12 mouse cellular contexts compared by ENCODE assay signal in genomic region chr6:125308921-125309320, GRCm38 (mm10). TPM values are rescaled to one million over a fixed set of nuclear protein-coding genes. Genes with fewer than 3 reads are reported as not detected.
DNase-seq lines count a peak whose midpoint lies in the region; ATAC-seq and TF ChIP-seq lines count a peak whose summit lies in the region.
"Had no signal": no experiment of that assay in that cellular context is flagged by ENCODE, and none has a peak within 500 bp of the region (broad histone marks: within the 10 kb centered on the region; RNA-seq: fewer than 3 reads in every experiment).

No protein-coding gene starts in this region.

- H3K4me3 ChIP-seq in heart, embryonic 10.5 days = peak overlapping the region; percentile 32; the same call in 1 of the 2 replicates
- no peak overlapping the region for H3K4me3 ChIP-seq in neural tube, embryonic 15.5 days (replicated peaks)
- no peak overlapping the region for H3K4me3 ChIP-seq in hindbrain, embryonic 12.5 days
- no peak overlapping the region for H3K4me3 ChIP-seq in neural tube, embryonic 14.5 days (ENCODE audit: low read depth, low read length)
- H3K4me3 ChIP-seq in layer of hippocampus, adult 2 months = no peak overlapping the region
- H3K4me3 ChIP-seq: heart, adult 2 months had no signal

- peaks cover 52% of the 10 kb centered on the region for H3K36me3 ChIP-seq in heart, embryonic 10.5 days
- H3K36me3 ChIP-seq in neural tube, embryonic 15.5 days = no peaks in the 10 kb centered on the region
- H3K36me3 ChIP-seq in hindbrain, embryonic 12.5 days = peaks cover 10% of the 10 kb centered on the region; the same call in 1 of the 2 replicates
- no peaks in the 10 kb centered on the region for H3K36me3 ChIP-seq in neural tube, embryonic 14.5 days (ENCODE audit: control insufficient read depth, insufficient read depth, low read length)

- WGBS in heart, embryonic 10.5 days = 11% methylated on average over 13 of the region's 13 CpGs
- WGBS in neural tube, embryonic 15.5 days = 13% methylated on average over 13 of the region's 13 CpGs
- 7% methylated on average over 13 of the region's 13 CpGs for WGBS in hindbrain, embryonic 12.5 days
- WGBS in neural tube, embryonic 14.5 days = 14% methylated on average over 13 of the region's 13 CpGs

- peaks cover 36% of the 10 kb centered on the region for H3K4me1 ChIP-seq in heart, embryonic 10.5 days
- peaks cover 12% of the 10 kb centered on the region for H3K4me1 ChIP-seq in neural tube, embryonic 15.5 days
- peaks cover 17% of the 10 kb centered on the region for H3K4me1 ChIP-seq in hindbrain, embryonic 12.5 days
- peaks cover 5% of the 10 kb centered on the region; the same call in 1 of the 2 replicates for H3K4me1 ChIP-seq in neural tube, embryonic 14.5 days (ENCODE audit: control insufficient read depth, insufficient read depth, low read length)

- H3K9me3 ChIP-seq in heart, embryonic 10.5 days = no peaks in the 10 kb centered on the region
- H3K9me3 ChIP-seq in neural tube, embryonic 15.5 days (replicated peaks) = no peaks in the 10 kb centered on the region
- H3K9me3 ChIP-seq in hindbrain, embryonic 12.5 days (replicated peaks) = no peaks in the 10 kb centered on the region
- H3K9me3 ChIP-seq in neural tube, embryonic 14.5 days (ENCODE audit: control insufficient read depth, low read length) = no peaks in the 10 kb centered on the region

- no peak overlapping the region for H3K4me2 ChIP-seq in neural tube, embryonic 15.5 days
- peak overlapping the region; percentile 25; the same call in 1 of the 2 replicates for H3K4me2 ChIP-seq in hindbrain, embryonic 12.5 days (replicated peaks)
- no peak overlapping the region for H3K4me2 ChIP-seq in neural tube, embryonic 14.5 days (ENCODE audit: low read depth, low read length)

- TF ChIP-seq CTCF in layer of hippocampus, adult 2 months (conservative IDR thresholded peaks at IDR 0.05) = no peak

- no peaks in the 10 kb centered on the region for H3K27me3 ChIP-seq in heart, embryonic 10.5 days (ENCODE audit: insufficient read depth, poor library complexity, severe bottlenecking)
- H3K27me3 ChIP-seq in neural tube, embryonic 15.5 days (replicated peaks) = no peaks in the 10 kb centered on the region
- peaks cover under 1% of the 10 kb centered on the region; the same call in 1 of the 2 replicates for H3K27me3 ChIP-seq in hindbrain, embryonic 12.5 days
- H3K27me3 ChIP-seq in neural tube, embryonic 14.5 days (ENCODE audit: control insufficient read depth, insufficient read depth, low read length) = no peaks in the 10 kb centered on the region

- no peak for DNase-seq in heart, embryonic 10.5 days (ENCODE audit: low spot score)
- DNase-seq in heart, postnatal 10 days = no peak
- peak; percentile 34 for DNase-seq in neural tube, embryonic 10.5 days (ENCODE audit: extremely low spot score, low spot score)
- DNase-seq in left cerebral cortex, postnatal 25 days (ENCODE audit: low spot score in 2 of 2) = no peak
- DNase-seq in layer of hippocampus, adult 2 months (ENCODE audit: low spot score in 2 of 2) = no peak
- DNase-seq: cerebellum, adult 9-11 months; lung, postnatal 36 days; right cerebral cortex, postnatal 25 days had no signal

- intact Hi-C loops in heart, postnatal 10 days (cut with DNase I) = no loop called here
- intact Hi-C loops in left cerebral cortex, postnatal 25 days (cut with DNase I) = no loop called here

- H3K27ac ChIP-seq in heart, embryonic 10.5 days = peak overlapping the region; percentile 62; the same call in 1 of the 2 replicates
- H3K27ac ChIP-seq in neural tube, embryonic 15.5 days (replicated peaks) = no peak overlapping the region
- H3K27ac ChIP-seq in hindbrain, embryonic 12.5 days = no peak overlapping the region
- H3K27ac ChIP-seq in neural tube, embryonic 14.5 days (ENCODE audit: low read depth, low read length) = no peak overlapping the region
- H3K27ac ChIP-seq in layer of hippocampus, adult 2 months = no peak overlapping the region
- H3K27ac ChIP-seq: heart, adult 2 months had no signal

- no peak overlapping the region for H3K9ac ChIP-seq in neural tube, embryonic 15.5 days (replicated peaks)
- no peak overlapping the region for H3K9ac ChIP-seq in hindbrain, embryonic 12.5 days
- H3K9ac ChIP-seq in neural tube, embryonic 14.5 days (replicated peaks; ENCODE audit: low read depth, low read length) = no peak overlapping the region

- ATAC-seq in neural tube, embryonic 15.5 days (ENCODE audit: low FRiP score) = no peak
- ATAC-seq in hindbrain, embryonic 12.5 days (ENCODE audit: low FRiP score) = 0 out of 2 replicates have a peak, but pooled peaks have one; percentile 30
- peak; percentile 38; the same call in 1 of the 2 replicates for ATAC-seq in neural tube, embryonic 14.5 days (ENCODE audit: low read depth)

RNA-seq across cellular contexts. Expression of gene Ltbr, which starts 4.8 kb away (rescaled TPM):
- polyA plus RNA-seq in heart, embryonic 10.5 days (2016; fragmentation: Nextera tagmentation; extraction: Ambion mirVana) = 37.8 and 40.4 TPM in 2 replicates
- 10 to 100 TPM; 42.8 to 49.4 TPM for total RNA-seq in heart, postnatal 10 days (2021)
- polyA plus RNA-seq in neural tube, embryonic 15.5 days (2015; fragmentation: Nextera tagmentation; extraction: Ambion mirVana) = 19.5 and 28.1 TPM in 2 replicates
- polyA plus RNA-seq in hindbrain, embryonic 12.5 days (2016; fragmentation: Nextera tagmentation; extraction: Ambion mirVana) = 19.6 and 20.6 TPM in 2 replicates
- 11.0 and 14.8 TPM in 2 replicates for polyA plus RNA-seq in neural tube, embryonic 14.5 days (2014; fragmentation: Nextera tagmentation; extraction: Ambion mirVana)
- total RNA-seq in left cerebral cortex, postnatal 25 days (2021) = 1 to 10 TPM; 8.1 to 9.9 TPM
- 1 to 10 TPM; 6.6 to 9.8 TPM for total RNA-seq in layer of hippocampus, adult 2 months (2021)

RNA-seq across cellular contexts. Expression of gene Scnn1a, which starts 11.5 kb away (rescaled TPM):
- polyA plus RNA-seq in heart, embryonic 10.5 days (2016; fragmentation: Nextera tagmentation; extraction: Ambion mirVana) = 0.65 and 0.98 TPM in 2 replicates
- under 1 TPM; 0.97 to 0.98 TPM for total RNA-seq in heart, postnatal 10 days (2021)
- polyA plus RNA-seq in neural tube, embryonic 15.5 days (2015; fragmentation: Nextera tagmentation; extraction: Ambion mirVana) = 0.44 and 2.6 TPM in 2 replicates
- 0.48 and 0.49 TPM in 2 replicates for polyA plus RNA-seq in hindbrain, embryonic 12.5 days (2016; fragmentation: Nextera tagmentation; extraction: Ambion mirVana)
- polyA plus RNA-seq in neural tube, embryonic 14.5 days (2014; fragmentation: Nextera tagmentation; extraction: Ambion mirVana) = 0.67 and 0.77 TPM in 2 replicates
- total RNA-seq in left cerebral cortex, postnatal 25 days (2021) = 1 to 10 TPM; 2.4 to 2.6 TPM
- 1 to 10 TPM; 4.3 to 5.2 TPM for total RNA-seq in layer of hippocampus, adult 2 months (2021)

RNA-seq across cellular contexts. Expression of gene Tuba3a, which starts 23.1 kb away (rescaled TPM):
- polyA plus RNA-seq in heart, embryonic 10.5 days (2016; fragmentation: Nextera tagmentation; extraction: Ambion mirVana) = 0.09 TPM in 1 of 2 replicates, not detected in the other
- total RNA-seq in heart, postnatal 10 days (2021) = not detected
- not detected in 2 replicates for polyA plus RNA-seq in neural tube, embryonic 15.5 days (2015; fragmentation: Nextera tagmentation; extraction: Ambion mirVana)
- polyA plus RNA-seq in hindbrain, embryonic 12.5 days (2016; fragmentation: Nextera tagmentation; extraction: Ambion mirVana) = 0.16 TPM in 1 of 2 replicates, not detected in the other
- polyA plus RNA-seq in neural tube, embryonic 14.5 days (2014; fragmentation: Nextera tagmentation; extraction: Ambion mirVana) = not detected in 2 replicates
- not detected for total RNA-seq in left cerebral cortex, postnatal 25 days (2021)
- total RNA-seq in layer of hippocampus, adult 2 months (2021) = not detected
- total RNA-seq: heart, adult 2 months had no signal

RNA-seq across cellular contexts. Expression of gene Tnfrsf1a, which starts 40.2 kb away (rescaled TPM):
- 33.6 and 35.3 TPM in 2 replicates for polyA plus RNA-seq in heart, embryonic 10.5 days (2016; fragmentation: Nextera tagmentation; extraction: Ambion mirVana)
- total RNA-seq in heart, postnatal 10 days (2021) = 10 to 100 TPM; 73.7 to 77.8 TPM
- polyA plus RNA-seq in neural tube, embryonic 15.5 days (2015; fragmentation: Nextera tagmentation; extraction: Ambion mirVana) = 13.6 and 28.4 TPM in 2 replicates
- 29.9 and 32.6 TPM in 2 replicates for polyA plus RNA-seq in hindbrain, embryonic 12.5 days (2016; fragmentation: Nextera tagmentation; extraction: Ambion mirVana)
- 6.5 and 15.0 TPM in 2 replicates for polyA plus RNA-seq in neural tube, embryonic 14.5 days (2014; fragmentation: Nextera tagmentation; extraction: Ambion mirVana)
- 10 to 100 TPM; 11.5 to 12.7 TPM for total RNA-seq in left cerebral cortex, postnatal 25 days (2021)
- total RNA-seq in layer of hippocampus, adult 2 months (2021) = 10 to 100 TPM; 12.0 to 12.1 TPM
